Mouse (Mus musculus): ENCODE data around the gene Spin2-ps6. TPM values are rescaled to one million over a fixed set of nuclear protein-coding genes. Genes with fewer than 3 reads are reported as not detected.
"Not testable (repeated sequence)": the region's sequence is repeated elsewhere in the genome, so short reads cannot be mapped to it uniquely, and the experiment has no call there.

Gene Spin2-ps6
- not detected in 2 replicates for polyA plus RNA-seq (2015; fragmentation: Nextera tagmentation; extraction: Ambion mirVana)

DNA sequence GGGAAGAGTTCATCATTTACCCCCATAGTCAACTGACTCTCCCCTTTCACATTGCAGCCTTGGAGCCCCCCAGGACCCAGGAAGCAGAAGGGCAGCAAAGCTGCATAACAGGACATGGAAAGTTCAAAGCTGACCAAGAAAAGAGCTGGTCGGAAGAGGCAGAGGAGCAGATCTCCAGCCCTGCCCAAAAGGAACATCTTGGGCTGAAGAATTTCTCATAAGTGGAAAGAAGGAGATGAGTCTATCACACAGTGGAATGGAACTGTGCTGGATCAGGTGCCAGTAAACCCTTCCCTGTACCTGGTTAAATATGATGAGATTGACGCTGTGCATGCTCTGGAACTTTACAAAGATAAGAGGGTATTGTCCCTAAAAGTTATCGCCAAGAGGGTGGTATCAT is at the start of gene Spin2-ps6:
TSS of gene Spin2-ps6 (plus strand) at position 301 of the 400 bp plus-strand sequence.
- H3K4me3 ChIP-seq (ENCODE audit: low read length); ATAC-seq (ENCODE audit: low read depth); H3K27me3 ChIP-seq (ENCODE audit: control insufficient read depth, insufficient read depth, low read depth, low read length); H3K4me1 ChIP-seq (replicated peaks; ENCODE audit: control insufficient read depth, insufficient read depth, low read length); H3K4me2 ChIP-seq (ENCODE audit: low read depth, low read length); H3K9me3 ChIP-seq (ENCODE audit: control insufficient read depth, low read length); H3K36me3 ChIP-seq (ENCODE audit: control insufficient read depth, insufficient read depth, low read length); H3K9ac ChIP-seq (ENCODE audit: low read length); H3K27ac ChIP-seq (ENCODE audit: low read length): not testable (repeated sequence)
- WGBS = 71% methylated on average over 1 of the region's 3 CpGs

Other genes with a start within 250 kb of the Spin2-ps6 start
- not detected in 2 replicates for gene Btbd35f12, start 78.5 kb downstream of the Spin2-ps6 start, polyA plus RNA-seq (2015; fragmentation: Nextera tagmentation; extraction: Ambion mirVana)